In the genomic region with DNA sequence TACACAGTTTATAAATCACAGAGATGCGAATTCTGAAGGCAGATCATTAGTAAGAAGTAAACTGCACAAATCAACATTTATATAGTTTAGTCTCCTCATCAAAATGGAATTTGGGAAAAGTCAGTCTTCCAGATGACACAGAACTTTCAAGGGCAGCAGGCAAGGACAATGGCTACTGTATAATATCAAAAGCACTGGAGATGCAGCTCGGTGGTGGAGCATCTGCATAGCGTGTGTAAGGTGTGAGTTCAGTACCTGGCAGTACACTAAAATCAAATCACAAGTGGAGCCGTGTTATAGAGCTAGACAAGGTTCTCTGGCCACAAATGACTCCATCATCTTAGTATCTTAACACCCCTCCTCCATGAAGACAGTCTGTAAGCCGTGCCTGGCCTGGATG, we compare ENCODE assay signal across 24 mouse cellular contexts. TPM values are rescaled to one million over a fixed set of nuclear protein-coding genes. Genes with fewer than 3 reads are reported as not detected.
DNase-seq lines count a peak whose midpoint lies in the region; ATAC-seq and TF ChIP-seq lines count a peak whose summit lies in the region.
"Had no signal": no experiment of that assay in that cellular context is flagged by ENCODE, and none has a peak within 500 bp of the region (broad histone marks: within the 10 kb centered on the region; RNA-seq: fewer than 3 reads in every experiment).

No protein-coding gene starts in this region.

- DNase-seq in adrenal gland, adult 2 months = peak; percentile 51
- no peak for DNase-seq in adrenal gland, postnatal 10 days
- DNase-seq in heart, adult 11 months = peak; percentile 37
- DNase-seq in ES-E14 (ENCODE audit: low read depth, low spot score) = no peak
- DNase-seq in urinary bladder, postnatal 14 days (ENCODE audit: low spot score) = no peak
- DNase-seq: adrenal gland, adult 8-10 months; adrenal gland, postnatal 25 days; B cell, adult 2 months; cerebellum, adult 8-10 months; cerebellum, postnatal 14 days; embryo, embryonic 11 days; forebrain, postnatal 0 days had no signal

- no peaks in the 10 kb centered on the region for H3K36me3 ChIP-seq in heart, embryonic 12.5 days
- H3K36me3 ChIP-seq in ES-E14 (ENCODE audit: control insufficient read depth, insufficient read depth, low read length, poor library complexity, severe bottlenecking) = no peaks in the 10 kb centered on the region
- H3K36me3 ChIP-seq: embryonic facial prominence, embryonic 13.5 days; embryonic facial prominence, embryonic 15.5 days; forebrain, embryonic 10.5 days; forebrain, embryonic 12.5 days; forebrain, embryonic 15.5 days had no signal

- 78% methylated on average over 5 of the region's 5 CpGs for WGBS in heart, embryonic 12.5 days

- H3K27ac ChIP-seq in heart, embryonic 12.5 days (ENCODE audit: poor library complexity, severe bottlenecking) = no peak overlapping the region
- H3K27ac ChIP-seq in ES-E14 (ENCODE audit: insufficient read depth, low read depth, low read length, poor library complexity, severe bottlenecking) = peak overlapping the region; percentile 96
- H3K27ac ChIP-seq: embryonic facial prominence, embryonic 13.5 days; embryonic facial prominence, embryonic 15.5 days; forebrain, embryonic 10.5 days; forebrain, embryonic 12.5 days; forebrain, embryonic 15.5 days had no signal

- H3K9ac ChIP-seq in heart, embryonic 12.5 days = no peak overlapping the region
- no peak overlapping the region for H3K9ac ChIP-seq in ES-E14 (ENCODE audit: insufficient read depth, low read depth, low read length, poor library complexity, severe bottlenecking)
- H3K9ac ChIP-seq: embryonic facial prominence, embryonic 13.5 days; embryonic facial prominence, embryonic 15.5 days; forebrain, embryonic 12.5 days; forebrain, embryonic 15.5 days; forebrain, postnatal 0 days had no signal

- H3K4me3 ChIP-seq in heart, embryonic 12.5 days = no peak overlapping the region
- no peak overlapping the region for H3K4me3 ChIP-seq in ES-E14 (ENCODE audit: insufficient read depth in 1 of 2, low read depth in 1 of 2, low read length in 2 of 2, poor library complexity in 1 of 2, severe bottlenecking in 1 of 2)
- H3K4me3 ChIP-seq: embryonic facial prominence, embryonic 13.5 days; embryonic facial prominence, embryonic 15.5 days; erythroblast, embryonic 14.5 days; forebrain, embryonic 10.5 days; forebrain, embryonic 12.5 days; forebrain, embryonic 15.5 days had no signal

- H3K4me1 ChIP-seq in heart, embryonic 12.5 days (replicated peaks) = peaks cover 29% of the 10 kb centered on the region
- peaks cover 13 to 22% of the 10 kb centered on the region in 2 experiments for H3K4me1 ChIP-seq in ES-E14 (ENCODE audit: control insufficient read depth in 2 of 2, insufficient read depth in 2 of 2, low read length in 2 of 2, poor library complexity in 1 of 2)
- H3K4me1 ChIP-seq: embryonic facial prominence, embryonic 15.5 days had no signal

- H3K9me3 ChIP-seq in heart, embryonic 12.5 days (replicated peaks) = peaks cover 3% of the 10 kb centered on the region; the same call in 1 of the 2 replicates
- H3K9me3 ChIP-seq in ES-E14 (ENCODE audit: control insufficient read depth, insufficient read depth, low read depth, low read length) = no peaks in the 10 kb centered on the region
- H3K9me3 ChIP-seq: embryonic facial prominence, embryonic 13.5 days; embryonic facial prominence, embryonic 15.5 days; forebrain, embryonic 12.5 days; forebrain, embryonic 15.5 days had no signal

- ATAC-seq in heart, embryonic 12.5 days (ENCODE audit: insufficient number of reproducible peaks, low FRiP score) = no peak
- ATAC-seq: CD4-positive, CD25-positive, alpha-beta regulatory T cell, adult 4 months; forebrain, embryonic 15.5 days; forebrain, postnatal 0 days had no signal

- no peaks in the 10 kb centered on the region for H3K27me3 ChIP-seq in heart, embryonic 12.5 days (replicated peaks)
- H3K27me3 ChIP-seq: CH12.LX; embryonic facial prominence, embryonic 13.5 days; embryonic facial prominence, embryonic 15.5 days; forebrain, embryonic 12.5 days; forebrain, embryonic 15.5 days had no signal

- no peak overlapping the region for H3K4me2 ChIP-seq in heart, embryonic 12.5 days
- H3K4me2 ChIP-seq: embryonic facial prominence, embryonic 13.5 days; embryonic facial prominence, embryonic 15.5 days; forebrain, embryonic 12.5 days; forebrain, embryonic 15.5 days had no signal

- in situ Hi-C loops in ES-E14 (cut with MboI; ENCODE audit: low sequenced_read_pairs in 2 of 2, unreplicated experiment in 2 of 2) = no loop called here

TF ChIP-seq in ES-E14, 5 proteins besides CTCF, POLR2A, EP300 and RAD21:
- TF ChIP-seq CHD2 (IDR thresholded peaks at IDR 0.05; ENCODE audit: low read depth, low read length) = no peak
- TF ChIP-seq ZC3H11A (IDR thresholded peaks at IDR 0.05; ENCODE audit: borderline replicate concordance, low read depth, low read length) = no peak
- TF ChIP-seq ZNF384 (IDR thresholded peaks at IDR 0.05; ENCODE audit: low read depth, low read length) = no peak
- no peak for TF ChIP-seq HCFC1 (IDR thresholded peaks at IDR 0.05; ENCODE audit: borderline replicate concordance, insufficient read depth, low read length)
- no peak for TF ChIP-seq MAFK (IDR thresholded peaks at IDR 0.05; ENCODE audit: insufficient read depth, low read depth, low read length)

RNA-seq across cellular contexts. Expression of gene Gm10322, which starts 57.7 kb away (rescaled TPM):
- not detected for total RNA-seq in adrenal gland, adult 2 months (2021)
- not detected in 2 replicates for polyA plus RNA-seq in adrenal gland, adult 2 months (2012; rRNA removed)
- not detected for total RNA-seq in adrenal gland, postnatal 10 days (2021)
- not detected in 2 replicates for polyA plus RNA-seq in heart, embryonic 12.5 days (2016; fragmentation: Nextera tagmentation; extraction: Ambion mirVana)
- total RNA-seq in ES-E14 (2012; rRNA removed) = 1.5 TPM in 1 of 2 replicates, not detected in the other
- total RNA-seq: adrenal gland, adult 8-10 months; adrenal gland, postnatal 25 days; CH12.LX; common myeloid progenitor, adult 5-6 weeks; forebrain, postnatal 0 days had no signal
- polyA plus RNA-seq: brain, embryonic 14.5 days; CD4-positive, CD25-positive, alpha-beta regulatory T cell, adult 4 months; embryonic facial prominence, embryonic 11.5 days; embryonic facial prominence, embryonic 13.5 days; embryonic facial prominence, embryonic 15.5 days; erythroblast, embryonic 14.5 days; forebrain, embryonic 10.5 days; forebrain, embryonic 12.5 days; forebrain, embryonic 15.5 days; forebrain, postnatal 0 days had no signal

RNA-seq across cellular contexts. Expression of gene Mcu, which starts 58.3 kb away (rescaled TPM):
- total RNA-seq in adrenal gland, adult 2 months (2021) = 10 to 100 TPM; 36.2 to 48.2 TPM
- polyA plus RNA-seq in adrenal gland, adult 2 months (2012; rRNA removed) = 14.7 and 17.0 TPM in 2 replicates
- 10 to 100 TPM; 33.4 to 40.4 TPM for total RNA-seq in adrenal gland, postnatal 10 days (2021)
- 27.5 and 27.8 TPM in 2 replicates for polyA plus RNA-seq in heart, embryonic 12.5 days (2016; fragmentation: Nextera tagmentation; extraction: Ambion mirVana)
- total RNA-seq in ES-E14 (2012; rRNA removed) = 12.3 and 13.6 TPM in 2 replicates

Comparison
In these comparisons a context has a peak if more than half of its experiments do, and no peak if none do; other contexts are left out.
1. DNase-seq: peak in adrenal gland, adult 2 months (single experiment) and heart, adult 11 months (single experiment); none in adrenal gland, postnatal 10 days (single experiment), ES-E14 (single experiment) and urinary bladder, postnatal 14 days (single experiment).